Mouse (Mus musculus): ENCODE results near the gene Kcnk4.
"Not testable (repeated sequence)": the region's sequence is repeated elsewhere in the genome, so short reads cannot be mapped to it uniquely, and the experiment has no call there.

The Kcnk4 gene

GRCm38 (mm10) chr19:6916496-6916895 lies 17.8 kb downstream of the Kcnk4 start:
- no peak for DNase-seq (ENCODE audit: low spot score in 2 of 2)

GRCm38 (mm10) chr19:6915276-6915675 lies 19.0 kb downstream of the Kcnk4 start:
- no peak for DNase-seq (ENCODE audit: low spot score in 2 of 2)

- DNase-seq (ENCODE audit: low spot score in 2 of 2) = no peak
These were observed 19.8 kb downstream of the Kcnk4 start for GRCm38 (mm10) chr19:6914540-6914939.

- DNase-seq (ENCODE audit: low spot score in 2 of 2) = no peak
These were observed 20.3 kb downstream of the Kcnk4 start for GRCm38 (mm10) chr19:6913991-6914390.

- no peak for DNase-seq (ENCODE audit: low spot score in 2 of 2)
These were observed 21.3 kb downstream of the Kcnk4 start for GRCm38 (mm10) chr19:6913036-6913435.

- DNase-seq (ENCODE audit: low spot score in 2 of 2) = no peak
These were observed 21.9 kb downstream of the Kcnk4 start for GRCm38 (mm10) chr19:6912205-6912970.

GRCm38 (mm10) chr19:6911101-6912074 lies 22.9 kb downstream of the Kcnk4 start:
- DNase-seq (ENCODE audit: low spot score in 2 of 2) = no peak

GRCm38 (mm10) chr19:6910306-6910705 lies 24.0 kb downstream of the Kcnk4 start:
- DNase-seq (ENCODE audit: low spot score in 2 of 2) = peak; percentile 60 to 63

- DNase-seq (ENCODE audit: low spot score in 2 of 2) = peak; percentile 90 to 91
These were observed 24.6 kb downstream of the Kcnk4 start, which contains the start of the genes Trmt112 and Prdx5 for GRCm38 (mm10) chr19:6909507-6910289. Gene Trmt112, plus strand, starts transcription at chr19:6909698. Gene Prdx5, minus strand, starts transcription at chr19:6910106.

GRCm38 (mm10) chr19:6909021-6909420 lies 25.3 kb downstream of the Kcnk4 start:
- no peak for DNase-seq (ENCODE audit: low spot score in 2 of 2)

- no peak for DNase-seq (ENCODE audit: low spot score in 2 of 2)
These were observed 26.3 kb downstream of the Kcnk4 start for GRCm38 (mm10) chr19:6907811-6908540.

- no peak for DNase-seq (ENCODE audit: low spot score in 2 of 2)
These were observed 27.2 kb downstream of the Kcnk4 start for GRCm38 (mm10) chr19:6907094-6907493.

GRCm38 (mm10) chr19:6906199-6906598 lies 28.1 kb downstream of the Kcnk4 start:
- DNase-seq (ENCODE audit: low spot score in 2 of 2) = no peak

GRCm38 (mm10) chr19:6905498-6906159 lies 28.7 kb downstream of the Kcnk4 start:
- DNase-seq (ENCODE audit: low spot score in 2 of 2) = no peak

- no peak for DNase-seq (ENCODE audit: low spot score in 2 of 2)
These were observed 29.5 kb downstream of the Kcnk4 start for GRCm38 (mm10) chr19:6904846-6905245.

- DNase-seq (ENCODE audit: low spot score in 2 of 2) = no peak
These were observed 31.3 kb downstream of the Kcnk4 start for GRCm38 (mm10) chr19:6903031-6903430.

- no peak for DNase-seq (ENCODE audit: low spot score in 2 of 2)
These were observed 34.7 kb downstream of the Kcnk4 start for GRCm38 (mm10) chr19:6899641-6900040.

GRCm38 (mm10) chr19:6895608-6896305 lies 38.6 kb downstream of the Kcnk4 start:
- not testable (repeated sequence) for DNase-seq (ENCODE audit: low spot score in 2 of 2)

GRCm38 (mm10) chr19:6893731-6894451 lies 40.4 kb downstream of the Kcnk4 start:
- no peak for DNase-seq (ENCODE audit: low spot score in 2 of 2)
